Mouse (Mus musculus): ENCODE results near the gene Efcab2.

- TF ChIP-seq POLR2A (IDR thresholded peaks at IDR 0.05; ENCODE audit: control insufficient read depth, low read depth, low read length): no peak
- TF ChIP-seq CTCF (IDR thresholded peaks at IDR 0.05; ENCODE audit: control insufficient read depth, insufficient read depth, insufficient replicate concordance, low read depth, low read length): no peak
These were observed 42.4 kb downstream of the Efcab2 start for GRCm38 (mm10) chr1:178448271-178448744.
